Mouse (Mus musculus) CH12.LX (cell line): ENCODE results near the gene Eif3b. TPM values are rescaled to one million over a fixed set of nuclear protein-coding genes. Genes with fewer than 3 reads are reported as not detected.

Experiments used
- DNase-seq: peaks from one replicate; pipeline ENCODE4 v3.0.0-alpha.2; 2013; ENCODE audit errors: extremely low read depth
- H3K27ac ChIP-seq: 2 replicates; pipeline ENCODE4 v1.5.1; 2012; ENCODE audit warnings: low read depth, mild to moderate bottlenecking, control low read depth, moderate library complexity; ENCODE audit not compliant: insufficient read depth
- H3K27me3 ChIP-seq: replicated peaks from 2 replicates; pipeline ENCODE3; 2012; ENCODE audit warnings: inconsistent platforms
- H3K36me3 ChIP-seq, 2 experiments: replicated peaks in 1 of 2; 2 replicates each; pipeline versions ENCODE3 to v1.6.1; 2012; ENCODE audit warnings: inconsistent platforms in 1 of 2, low read length in 1 of 2, mild to moderate bottlenecking in 1 of 2, mixed read lengths in 1 of 2, moderate library complexity in 1 of 2; ENCODE audit not compliant: control insufficient read depth in 1 of 2, insufficient read depth in 1 of 2
- H3K4me1 ChIP-seq, 2 experiments: 2 replicates each; pipeline ENCODE4 v1.6.1; 2012; ENCODE audit warnings: inconsistent platforms in 1 of 2, moderate library complexity in 1 of 2; ENCODE audit not compliant: insufficient read depth in 2 of 2, control insufficient read depth in 1 of 2
- H3K4me2 ChIP-seq: 2 replicates; pipeline ENCODE4 v1.6.1; 2012; ENCODE audit warnings: low read depth, mild to moderate bottlenecking, control low read depth; ENCODE audit not compliant: poor library complexity, insufficient read depth, severe bottlenecking
- H3K4me3 ChIP-seq, 3 experiments: fragments of 150-350 bp in 1 of 3; sonication (generic) in 1 of 3; replicated peaks in 1 of 3; 2 replicates each; pipeline versions ENCODE3 to v1.5.1; 2011 to 2012; ENCODE audit warnings: low read depth in 2 of 3, low read length in 2 of 3, mild to moderate bottlenecking in 2 of 3, moderate library complexity in 2 of 3, control low read depth in 1 of 3, improper control_type of control experiment in 1 of 3, inconsistent platforms in 1 of 3, mixed read lengths in 1 of 3; ENCODE audit not compliant: poor library complexity in 1 of 3
- H3K79me2 ChIP-seq: replicated peaks from 2 replicates; pipeline ENCODE4 v1.6.1; 2012; ENCODE audit warnings: mild to moderate bottlenecking, moderate library complexity; ENCODE audit not compliant: control insufficient read depth, poor library complexity, insufficient read depth, severe bottlenecking; ENCODE audit errors: extremely low read depth
- H3K9ac ChIP-seq: 2 replicates; pipeline ENCODE4 v1.6.1; 2012; ENCODE audit warnings: low read depth, mild to moderate bottlenecking, control low read depth, moderate library complexity; ENCODE audit not compliant: insufficient read depth
- H3K9me3 ChIP-seq: replicated peaks from 2 replicates; pipeline ENCODE3; 2012; ENCODE audit warnings: low read length, inconsistent platforms, mixed read lengths
- CHD1 ChIP-seq: IDR thresholded peaks from 2 replicates; pipeline ENCODE4 v1.6.1; 2012; ENCODE audit warnings: low read depth, low read length, improper control_type of control experiment, inconsistent platforms
- CHD2 ChIP-seq: IDR thresholded peaks from 2 replicates; pipeline ENCODE4 v1.6.1; 2011; ENCODE audit warnings: low read length, improper control_type of control experiment
- CTCF ChIP-seq, 2 experiments: IDR thresholded peaks in 1 of 2; conservative IDR thresholded peaks in 1 of 2; 2 replicates each; pipeline ENCODE4 v1.5.1; 2011 to 2012; ENCODE audit warnings: low read depth in 2 of 2, low read length in 2 of 2, improper control_type of control experiment in 1 of 2, inconsistent platforms in 1 of 2, mild to moderate bottlenecking in 1 of 2, moderate library complexity in 1 of 2
- E2F4 ChIP-seq: IDR thresholded peaks from 2 replicates; pipeline ENCODE4 v1.6.1; 2011; ENCODE audit warnings: low read depth, low read length, improper control_type of control experiment; ENCODE audit not compliant: insufficient replicate concordance
- EP300 ChIP-seq: IDR thresholded peaks from 2 replicates; pipeline ENCODE4 v1.6.1; 2011; ENCODE audit warnings: low read length, improper control_type of control experiment
- ETS1 ChIP-seq: conservative IDR thresholded peaks from 2 replicates; pipeline ENCODE4 v1.6.1; 2012; ENCODE audit warnings: low read depth, mild to moderate bottlenecking, inconsistent platforms, low read length, improper control_type of control experiment, moderate library complexity
- IRF4 ChIP-seq: IDR thresholded peaks from 2 replicates; pipeline ENCODE4 v1.6.1; 2014; ENCODE audit warnings: low read depth, mild to moderate bottlenecking, inconsistent platforms, low read length, improper control_type of control experiment
- JUND ChIP-seq: conservative IDR thresholded peaks from 2 replicates; pipeline ENCODE4 v1.6.1; 2011; ENCODE audit warnings: low read depth, low read length, improper control_type of control experiment
- MAZ ChIP-seq: IDR thresholded peaks from 2 replicates; pipeline ENCODE4 v1.6.1; 2012; ENCODE audit warnings: low read depth, mild to moderate bottlenecking, inconsistent platforms, low read length, improper control_type of control experiment, moderate library complexity
- MEF2A ChIP-seq: IDR thresholded peaks from 2 replicates; pipeline ENCODE4 v1.6.1; 2014; ENCODE audit warnings: low read depth, mild to moderate bottlenecking, inconsistent platforms, low read length, improper control_type of control experiment, borderline replicate concordance
- MXI1 ChIP-seq: IDR thresholded peaks from 2 replicates; pipeline ENCODE4 v1.6.1; 2011; ENCODE audit warnings: mild to moderate bottlenecking, low read depth, low read length, improper control_type of control experiment
- MYC ChIP-seq: IDR thresholded peaks from 2 replicates; pipeline ENCODE4 v1.6.1; 2011; ENCODE audit warnings: low read depth, mild to moderate bottlenecking, improper control_type of control experiment, low read length
- NELFE ChIP-seq: IDR thresholded peaks from 2 replicates; pipeline ENCODE4 v1.6.1; 2011; ENCODE audit warnings: low read depth, low read length, improper control_type of control experiment
- NRF1 ChIP-seq: IDR thresholded peaks from 2 replicates; pipeline ENCODE4 v1.6.1; 2014; ENCODE audit warnings: low read depth, mild to moderate bottlenecking, inconsistent platforms, low read length, improper control_type of control experiment, moderate library complexity
- PAX5 ChIP-seq: IDR thresholded peaks from 2 replicates; pipeline ENCODE4 v1.6.1; 2012; ENCODE audit warnings: low read length, inconsistent platforms, mixed read lengths
- POLR2A ChIP-seq: IDR thresholded peaks from 2 replicates; pipeline ENCODE4 v1.6.1; 2011; ENCODE audit warnings: low read depth, mild to moderate bottlenecking, improper control_type of control experiment, low read length
- SMC3 ChIP-seq: IDR thresholded peaks from 2 replicates; pipeline ENCODE4 v1.6.1; 2011; ENCODE audit warnings: low read depth, low read length, improper control_type of control experiment
- TBP ChIP-seq: conservative IDR thresholded peaks from 2 replicates; pipeline ENCODE4 v1.6.1; 2011; ENCODE audit warnings: low read depth, low read length, improper control_type of control experiment
- TCF12 ChIP-seq: IDR thresholded peaks from 2 replicates; pipeline ENCODE4 v1.6.1; 2014; ENCODE audit warnings: low read depth, mild to moderate bottlenecking, inconsistent platforms, low read length, improper control_type of control experiment
- USF1 ChIP-seq: IDR thresholded peaks from 2 replicates; pipeline ENCODE4 v1.6.1; 2014; ENCODE audit warnings: low read depth, mild to moderate bottlenecking, inconsistent platforms, low read length, improper control_type of control experiment
- USF2 ChIP-seq: conservative IDR thresholded peaks from 2 replicates; pipeline ENCODE4 v1.6.1; 2011; ENCODE audit warnings: low read depth, low read length, improper control_type of control experiment
- ZC3H11A ChIP-seq: IDR thresholded peaks from 2 replicates; pipeline ENCODE4 v1.6.1; 2012; ENCODE audit warnings: low read depth, mild to moderate bottlenecking, inconsistent platforms, low read length, improper control_type of control experiment
- ZKSCAN1 ChIP-seq: IDR thresholded peaks from 2 replicates; pipeline ENCODE4 v1.6.1; 2012; ENCODE audit warnings: low read depth, inconsistent platforms, low read length, improper control_type of control experiment, borderline replicate concordance
- ZMIZ1 ChIP-seq: IDR thresholded peaks from 2 replicates; pipeline ENCODE4 v1.6.1; 2012; ENCODE audit warnings: low read depth, mild to moderate bottlenecking, inconsistent platforms, low read length, improper control_type of control experiment
- ZNF384 ChIP-seq: IDR thresholded peaks from 2 replicates; pipeline ENCODE4 v1.6.1; 2012; ENCODE audit warnings: low read depth, low read length, improper control_type of control experiment, inconsistent platforms
- dilution Hi-C: fragments of 300-500 bp; cut with MboI; formaldehyde crosslinking; loops from 2 replicates; pipeline ENCODE4 v1.14.3; 2020; ENCODE audit warnings: low sequenced_read_pairs; ENCODE audit not compliant: extremely low pct_unique_long_range_greater_than_20kb, extremely low pct_ligation_motif_present
- in situ Hi-C: fragments of 300-500 bp; cut with MboI; formaldehyde crosslinking; loops from 3 replicates; pipeline ENCODE4 v1.14.3; 2019; ENCODE audit warnings: low sequenced_read_pairs, low pct_ligation_motif_present, low pct_unique_long_range_greater_than_20kb, mixed read lengths
- polyA plus RNA-seq: library from polyadenylated mRNA; unstranded; fragments of >175 nt; gene quantifications from 2 replicates; pipeline ENCODE4 v1.2.1, GENCODE M21; 2012; ENCODE audit warnings: low read depth; ENCODE audit not compliant: insufficient read length
- total RNA-seq, 2 experiments: library from RNA; depleted of rRNA; stranded (reverse); fragments of 300-350 nt in 1 of 2; fragments of >200 nt in 1 of 2; gene quantifications; 2 replicates each; pipeline ENCODE4 v1.2.3; 2012 to 2014

Eif3b gene
- total and polyA plus RNA-seq, 3 experiments, result 79.5 to 521 (median 218) TPM

- dilution Hi-C loops, result no loop called here
- Histone ChIP-seq H3K4me3 (peak overlapping the region in 2 of 3 experiments; percentile 43 to 84), H3K27me3 (peaks cover 4% of the 10 kb centered on the region), H3K4me1 (peaks cover 13 to 35% of the 10 kb centered on the region in 2 experiments), H3K9me3 (no peaks in the 10 kb centered on the region), H3K79me2 (no peaks in the 10 kb centered on the region; the same call in 1 of the 2 replicates), H3K4me2 (peak overlapping the region; percentile 55), H3K9ac (no peak overlapping the region), H3K27ac (no peak overlapping the region), H3K36me3 (peaks cover 0 to 11% of the 10 kb centered on the region in 2 experiments)
- TF ChIP-seq EP300 (no peak), CHD1 (no peak), JUND (no peak), ZMIZ1 (no peak), ZC3H11A (no peak), NELFE (0 out of 2 replicates have a peak, but pooled peaks have one; percentile 7), ETS1 (no peak), CTCF (conservative IDR thresholded peaks at IDR 0.05 in 1 of 2, IDR thresholded peaks at IDR 0.05 in 1 of 2; ENCODE audit: low read depth in 2 of 2, low read length in 2 of 2) (no peak), MEF2A (peak; percentile 3; the same call in 1 of the 2 replicates), CHD2 (no peak), POLR2A (no peak), USF2 (no peak), PAX5 (no peak), NRF1 (no peak), MAZ (no peak), ZKSCAN1 (no peak)
- DNase-seq, result no peak
- in situ Hi-C loops, result loop anchor here (5.0 kb wide), 1 partner anchor 52 kb away; no protein-coding TSS in a partner anchor
Measured at GRCm38 (mm10) chr5:140389647-140390046, 29.5 kb upstream of the Eif3b start.

GRCm38 (mm10) chr5:140391435-140391834 lies 27.7 kb upstream of the Eif3b start:
- H3K36me3 ChIP-seq, result peaks cover 0 to 2% of the 10 kb centered on the region in 2 experiments

More at GRCm38 (mm10) chr5:140391435-140391834, 27.7 kb upstream of the Eif3b start:
- H3K4me1 ChIP-seq, result peaks cover 13 to 29% of the 10 kb centered on the region in 2 experiments
- H3K9me3 ChIP-seq, result no peaks in the 10 kb centered on the region
- dilution Hi-C loops (no loop called here), in situ Hi-C loops (loop anchor here (5.0 kb wide), 1 partner anchor 54 kb away; no protein-coding TSS in a partner anchor)
- no peak overlapping the region for H3K4me3 ChIP-seq
- H3K27ac ChIP-seq, result no peak overlapping the region
- H3K4me2 ChIP-seq, result no peak overlapping the region
- H3K79me2 ChIP-seq, result no peaks in the 10 kb centered on the region; the same call in 1 of the 2 replicates
- H3K9ac ChIP-seq, result no peak overlapping the region
- DNase-seq, result no peak
- peaks cover 4% of the 10 kb centered on the region for H3K27me3 ChIP-seq
- TF ChIP-seq CHD1 (no peak), MXI1 (no peak), USF1 (no peak), MAZ (no peak), CHD2 (no peak), SMC3 (no peak), ZNF384 (no peak), JUND (no peak), MYC (no peak), TBP (no peak), E2F4 (no peak), CTCF (conservative IDR thresholded peaks at IDR 0.05 in 1 of 2, IDR thresholded peaks at IDR 0.05 in 1 of 2; ENCODE audit: low read depth in 2 of 2, low read length in 2 of 2) (no peak), ETS1 (no peak), TCF12 (no peak), IRF4 (no peak), USF2 (no peak)
- TF ChIP-seq, all 38 proteins: peak for 0
